Mouse (Mus musculus): ENCODE measurements around the gene Gxylt1.
"Not testable (repeated sequence)": the region's sequence is repeated elsewhere in the genome, so short reads cannot be mapped to it uniquely, and the experiment has no call there.

Gxylt1 gene

GRCm38 (mm10) chr15:93262818-93263217 lies 12.2 kb downstream of the Gxylt1 start:
- DNase-seq = no peak

DNA sequence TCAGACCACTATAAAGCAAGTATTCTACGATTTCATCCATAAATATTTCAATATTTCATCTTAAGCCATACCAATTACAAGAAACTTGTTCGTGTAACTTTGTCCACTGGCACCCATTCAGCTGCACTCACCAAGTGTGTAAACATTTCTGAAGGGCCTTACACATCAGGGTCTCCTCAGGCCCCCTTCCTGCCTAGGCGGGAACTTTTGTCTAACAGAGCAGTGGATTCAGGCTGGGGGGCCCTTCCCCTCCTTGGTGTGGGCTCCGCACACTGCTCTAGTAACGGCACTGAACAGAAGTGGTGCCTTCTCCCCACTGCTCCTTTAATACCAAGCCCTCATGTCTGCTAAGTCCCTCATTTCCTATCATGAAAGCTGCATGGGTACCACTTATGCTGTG lies 12.7 kb downstream of the Gxylt1 start:
- DNase-seq = no peak

DNA sequence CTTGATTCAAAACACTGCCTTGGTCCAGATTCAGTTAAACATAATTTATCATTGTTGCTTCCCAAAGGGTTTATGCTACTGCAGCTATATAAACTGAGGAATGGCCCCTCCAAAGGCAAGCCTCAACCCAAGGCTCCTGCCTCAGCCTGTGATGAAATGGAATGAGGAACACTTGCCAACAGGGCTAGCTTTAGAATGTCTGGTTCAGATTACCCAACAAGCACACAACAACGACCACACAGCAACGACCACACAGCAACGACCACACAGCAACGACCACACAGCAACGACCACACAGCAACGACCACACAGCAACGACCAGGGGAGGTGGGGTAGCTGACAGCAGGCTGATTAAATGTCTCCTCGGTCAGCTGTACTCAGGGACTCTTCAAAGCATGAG lies 15.0 kb downstream of the Gxylt1 start:
- no peak for DNase-seq

GRCm38 (mm10) chr15:93255295-93255694 lies 19.7 kb downstream of the Gxylt1 start:
- DNase-seq = no peak

GRCm38 (mm10) chr15:93253172-93253571 lies 21.8 kb downstream of the Gxylt1 start:
- no peak for DNase-seq

GRCm38 (mm10) chr15:93252396-93252795 lies 22.6 kb downstream of the Gxylt1 start:
- DNase-seq = no peak

DNA sequence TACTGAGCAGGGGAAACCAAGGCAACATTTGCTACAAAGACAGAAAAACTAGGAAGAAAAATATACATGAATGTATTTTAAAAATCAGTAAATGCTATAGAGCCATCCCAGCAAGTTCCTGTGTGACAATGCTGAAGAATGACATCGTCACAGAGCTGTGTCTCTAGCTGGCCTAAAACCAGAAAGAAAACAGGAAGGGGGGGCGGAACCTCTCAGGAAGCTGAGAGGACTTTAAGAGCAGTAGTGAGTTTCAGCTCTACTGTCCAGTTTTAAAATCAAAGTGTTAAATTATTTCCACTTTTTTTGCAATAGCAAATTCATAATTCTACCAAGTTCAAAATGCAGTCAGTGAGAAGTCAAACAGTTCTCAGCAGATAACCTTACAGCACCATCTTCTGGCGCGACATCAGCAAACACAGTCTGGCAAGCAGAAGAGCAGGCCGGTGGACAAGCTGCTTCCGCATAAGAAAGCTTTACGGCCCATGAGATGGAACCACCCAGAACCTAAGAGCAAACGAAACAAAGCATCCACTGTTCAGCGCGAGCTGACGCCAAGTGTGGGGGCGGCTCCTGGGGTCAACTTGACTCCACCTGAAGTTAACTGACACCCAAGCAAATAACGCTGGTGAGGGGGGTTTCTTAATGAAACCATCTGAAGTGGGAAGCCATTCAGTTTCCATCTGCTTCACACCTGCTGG lies 23.3 kb downstream of the Gxylt1 start:
- no peak for DNase-seq

- DNase-seq = no peak
Measured at GRCm38 (mm10) chr15:93243202-93243601, 31.8 kb downstream of the Gxylt1 start.

- DNase-seq = not testable (repeated sequence)
Measured at GRCm38 (mm10) chr15:93236456-93236855, 38.5 kb downstream of the Gxylt1 start.

DNA sequence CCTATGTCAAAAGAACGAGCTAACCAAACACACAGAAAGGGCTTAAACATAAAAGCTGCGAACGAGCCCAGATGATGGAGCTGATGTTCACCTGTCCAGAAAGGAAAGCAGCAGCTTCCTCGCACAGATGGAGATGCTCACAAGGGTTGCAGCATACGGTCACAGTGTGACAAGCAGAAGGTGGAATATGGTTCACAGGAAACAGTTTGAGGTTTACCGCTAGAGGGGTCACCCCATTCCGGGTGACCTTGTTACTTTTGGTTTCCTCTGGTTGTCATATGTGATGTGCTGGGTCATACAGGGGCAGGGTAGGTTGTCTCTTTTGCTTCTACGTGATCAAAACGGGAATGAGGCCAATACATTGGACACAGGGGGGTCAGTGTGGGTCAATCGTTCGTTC lies 46.0 kb downstream of the Gxylt1 start:
- no peak for DNase-seq

DNA sequence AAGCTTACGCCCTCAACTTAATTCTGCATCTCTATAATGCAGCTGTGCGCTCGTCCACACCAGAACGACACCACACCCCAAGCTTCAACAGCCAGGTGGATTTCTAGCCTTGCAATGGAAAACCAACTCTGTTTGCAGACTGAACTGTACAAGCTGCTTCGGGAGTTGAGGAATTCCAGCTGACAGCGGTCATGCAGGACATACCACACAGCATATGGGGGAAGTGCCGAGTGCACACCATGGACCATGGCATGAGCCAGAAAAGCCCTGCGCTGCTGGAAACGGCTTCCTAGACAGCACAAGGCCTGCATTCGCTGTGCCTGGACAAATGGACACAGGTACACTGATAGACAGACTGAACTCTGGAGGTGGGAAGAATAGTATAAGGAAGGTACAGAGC lies 46.6 kb downstream of the Gxylt1 start:
- DNase-seq = no peak

DNA sequence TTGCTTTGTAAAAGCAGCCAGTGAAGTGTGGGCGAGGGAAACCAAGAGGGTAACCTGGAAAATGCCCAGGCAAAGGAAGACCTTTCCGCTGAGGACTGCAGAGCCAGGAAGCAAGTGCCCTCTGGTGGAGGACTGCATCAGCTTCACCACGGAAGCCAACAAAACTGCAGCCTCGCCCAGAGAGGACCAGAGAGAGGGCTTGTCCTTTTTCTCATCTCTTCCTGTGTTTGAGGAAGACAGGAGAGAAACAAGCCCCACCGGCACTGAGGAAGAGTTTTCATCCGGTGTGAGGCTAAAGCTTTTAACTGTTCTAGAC lies 47.3 kb downstream of the Gxylt1 start:
- DNase-seq = peak; percentile 26

DNA sequence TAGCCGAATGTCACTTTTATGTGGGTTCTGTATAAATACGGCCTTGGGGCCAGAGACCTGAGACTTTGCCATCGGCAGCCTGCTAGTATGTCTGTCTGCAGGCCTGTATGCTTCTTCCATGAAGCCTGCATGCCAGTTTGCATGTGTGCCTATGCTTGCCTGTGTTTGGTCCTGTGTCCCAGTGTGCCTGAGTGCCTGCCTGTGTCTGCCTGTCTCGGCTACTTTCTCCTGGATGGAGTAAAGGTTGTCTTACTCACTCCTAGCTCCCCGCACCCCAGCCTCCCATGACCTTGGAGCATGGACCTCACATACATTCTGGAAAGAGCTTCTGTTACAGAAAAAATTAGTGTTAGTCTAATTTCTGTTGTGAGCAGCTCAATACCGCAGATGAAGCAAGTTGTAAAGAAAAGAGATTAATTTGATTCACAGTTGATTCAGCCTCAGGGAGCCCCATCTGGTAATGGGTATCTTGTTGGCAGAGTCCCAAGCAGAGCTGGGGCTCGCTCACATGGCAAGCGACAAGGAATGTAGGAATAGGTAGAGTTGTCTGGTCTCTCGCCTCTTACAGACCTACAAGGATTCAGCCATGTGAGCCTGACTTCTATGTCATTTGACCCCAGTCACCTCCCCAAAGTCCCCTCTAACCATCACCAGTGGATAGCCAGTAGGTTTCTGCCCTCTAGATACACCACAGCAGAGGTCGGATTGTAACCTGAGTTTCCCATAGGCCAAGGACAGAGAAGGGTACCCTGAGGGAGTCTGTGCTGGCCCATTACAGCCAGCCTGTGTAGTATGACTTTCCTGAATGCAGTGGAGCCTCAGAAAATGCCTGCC lies 47.8 kb downstream of the Gxylt1 start:
- no peak for DNase-seq

DNA sequence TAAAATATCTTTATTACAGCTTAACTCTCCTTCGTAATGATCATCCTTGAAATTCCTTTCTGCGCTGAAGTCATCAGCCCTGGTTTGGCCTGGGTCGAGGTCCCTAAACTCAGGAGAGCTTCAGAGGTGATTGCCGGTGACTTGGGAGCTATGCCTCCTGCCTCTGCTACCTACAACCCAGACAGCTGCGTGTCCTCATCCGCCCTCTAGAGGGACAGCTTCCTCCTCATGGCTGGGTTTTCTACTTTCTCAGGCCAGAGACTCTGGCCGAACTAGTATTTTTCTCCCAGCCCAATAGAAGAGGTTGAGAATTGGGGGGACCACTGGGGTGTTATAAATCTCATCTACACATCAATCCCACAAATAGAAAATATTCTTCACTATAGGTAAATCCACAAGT lies 52.5 kb downstream of the Gxylt1 start:
- no peak for DNase-seq

DNA sequence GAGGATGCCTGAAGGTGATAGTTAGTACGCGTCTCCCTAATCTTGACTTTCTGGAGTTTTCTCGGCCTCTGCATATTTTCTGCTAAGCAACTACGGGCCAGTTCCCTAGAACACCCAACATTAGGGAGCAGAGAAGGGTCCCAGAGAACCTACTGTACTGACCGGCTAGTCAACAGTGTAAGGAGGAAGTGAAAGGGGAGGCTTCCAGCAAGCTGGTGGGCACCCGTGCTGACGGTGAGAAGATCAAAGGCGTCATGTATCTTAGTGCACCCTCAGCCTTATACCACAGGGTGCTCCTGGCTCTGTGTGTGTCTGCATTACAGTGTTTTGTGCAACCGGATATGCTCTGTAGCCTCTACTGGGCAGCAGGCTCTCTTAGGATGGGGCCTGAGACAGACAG lies 62.4 kb downstream of the Gxylt1 start:
- no peak for DNase-seq

DNA sequence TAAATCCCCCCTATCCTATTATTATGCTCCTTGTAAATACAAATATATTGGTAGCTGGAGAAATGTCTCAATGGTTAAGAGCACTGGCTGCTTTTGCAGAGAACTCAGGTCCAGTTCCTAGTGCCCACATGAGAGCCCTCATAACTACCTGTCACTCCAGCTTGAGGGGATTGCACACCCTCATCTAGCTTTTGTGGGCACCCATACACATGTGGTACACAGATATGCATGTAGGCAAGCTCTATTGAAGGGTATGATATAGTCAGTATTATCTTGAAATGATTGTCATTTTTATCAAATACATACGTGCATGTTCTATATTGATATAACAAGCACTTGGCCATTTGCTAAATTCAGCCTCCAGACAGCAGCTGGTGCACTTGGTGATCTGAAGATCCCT lies 70.1 kb downstream of the Gxylt1 start:
- no peak for DNase-seq

DNA sequence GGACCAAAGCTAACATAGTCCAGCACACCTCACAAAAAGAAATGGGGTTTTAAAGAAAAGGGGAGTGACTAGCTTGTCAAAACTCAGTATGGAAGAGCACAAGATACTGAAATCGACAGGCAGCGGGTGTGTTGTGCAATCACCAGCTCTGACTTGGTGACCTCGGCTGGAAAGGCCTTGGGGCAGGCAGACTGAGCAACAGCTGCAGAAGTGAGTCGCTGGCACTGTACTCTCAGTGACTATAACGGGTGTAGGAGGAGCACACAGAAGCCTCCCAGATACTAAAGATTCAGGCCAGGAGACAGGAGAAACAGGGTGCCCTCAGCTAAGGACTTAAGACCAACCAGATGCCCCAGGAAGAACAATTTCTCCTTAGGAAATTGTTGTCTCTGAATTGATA lies 73.0 kb downstream of the Gxylt1 start:
- DNase-seq = no peak

- DNase-seq = no peak
Measured at GRCm38 (mm10) chr15:93191387-93192145, 83.4 kb downstream of the Gxylt1 start.
